Mouse (Mus musculus) testis, adult 2 months (tissue): ENCODE data around the gene Cox10.

Source experiments
- CTCF ChIP-seq: fragments of 200-500 bp; IDR thresholded peaks from 2 replicates; pipeline ENCODE4 v1.5.1; 2012; ENCODE audit warnings: low read depth, mild to moderate bottlenecking, inconsistent platforms, low read length, moderate library complexity; ENCODE audit not compliant: control insufficient read depth, insufficient read depth, insufficient replicate concordance
- POLR2A ChIP-seq: fragments of 200-500 bp; IDR thresholded peaks from 2 replicates; pipeline ENCODE4 v1.6.1; 2012; ENCODE audit warnings: low read depth, mild to moderate bottlenecking, inconsistent platforms, low read length, moderate library complexity; ENCODE audit not compliant: control insufficient read depth

DNA sequence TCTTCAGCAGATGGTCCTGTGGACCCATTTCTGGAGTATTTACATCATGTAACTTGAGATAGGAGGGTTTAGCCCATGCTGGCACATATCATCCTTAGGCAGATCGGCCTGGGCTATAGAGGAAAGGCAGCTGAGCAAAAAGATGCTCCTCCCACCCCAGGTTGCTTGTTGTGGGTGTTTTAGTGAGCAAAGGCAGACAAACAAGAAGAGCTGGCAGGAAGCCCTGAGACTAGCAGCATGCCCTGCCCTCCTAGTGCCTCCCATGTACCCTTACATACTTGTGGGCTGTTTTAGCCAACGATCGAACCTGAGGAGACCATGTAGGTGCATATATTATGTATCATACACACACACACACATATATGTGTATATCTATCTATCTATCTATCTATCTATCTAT is 135.3 kb downstream of the Cox10 start:
- TF ChIP-seq CTCF (no peak), POLR2A (no peak)
